Mouse (Mus musculus) hindbrain, embryonic 11.5 days (tissue): ENCODE measurements around the gene Abl1. TPM values are rescaled to one million over a fixed set of nuclear protein-coding genes. Genes with fewer than 3 reads are reported as not detected.

ENCODE experiments used
- ATAC-seq: fragments of 200-750 bp; cut with Nextera tagmentation; 2 replicates; pipeline ENCODE4 v1.8.0; 2017; ENCODE audit warnings: mild to moderate bottlenecking, moderate TSS enrichment, moderate library complexity; ENCODE audit not compliant: low FRiP score
- DNase-seq: peaks from one replicate; pipeline ENCODE4 v3.0.0-alpha.2; 2015; ENCODE audit warnings: low spot score
- H3K27ac ChIP-seq: fragments of 300-500 bp; sonication (generic); 2 replicates; pipeline ENCODE4 v1.5.1; 2014; ENCODE audit warnings: mild to moderate bottlenecking, low read depth, low read length
- H3K27me3 ChIP-seq: fragments of 300-500 bp; sonication (generic); 2 replicates; pipeline ENCODE4 v1.6.1; 2014; ENCODE audit warnings: mild to moderate bottlenecking, low read length, moderate library complexity, mixed read lengths; ENCODE audit not compliant: control insufficient read depth, insufficient read depth
- H3K36me3 ChIP-seq: fragments of 300-500 bp; sonication (generic); 2 replicates; pipeline ENCODE4 v1.6.1; 2014; ENCODE audit warnings: mild to moderate bottlenecking, low read length, moderate library complexity, mixed read lengths; ENCODE audit not compliant: control insufficient read depth, insufficient read depth
- H3K4me1 ChIP-seq: fragments of 300-500 bp; sonication (generic); replicated peaks from 2 replicates; pipeline ENCODE4 v1.6.1; 2014; ENCODE audit warnings: low read length, mixed read lengths; ENCODE audit not compliant: control insufficient read depth, insufficient read depth
- H3K4me2 ChIP-seq: fragments of 300-500 bp; sonication (generic); replicated peaks from 2 replicates; pipeline ENCODE4 v1.6.1; 2014; ENCODE audit warnings: mild to moderate bottlenecking, low read depth, low read length
- H3K4me3 ChIP-seq: fragments of 300-500 bp; sonication (generic); 2 replicates; pipeline ENCODE4 v1.5.1; 2014; ENCODE audit warnings: low read depth, low read length
- H3K9ac ChIP-seq: fragments of 300-500 bp; sonication (generic); 2 replicates; pipeline ENCODE4 v1.6.1; 2014; ENCODE audit warnings: low read depth, low read length
- H3K9me3 ChIP-seq: fragments of 300-500 bp; sonication (generic); 2 replicates; pipeline ENCODE4 v1.6.1; 2016; ENCODE audit warnings: low read length; ENCODE audit not compliant: control insufficient read depth
- WGBS: fragments of 180-500 bp; shearing (Covaris S2); extraction: QIAGEN DNeasy Blood & Tissue Kit; methylation state at CpG from one replicate; pipeline ENCODE4 v1.1.7; 2014; 5-methylcytosine and 5-hydroxymethylcytosine counted together
- polyA plus RNA-seq: library from polyadenylated mRNA; unstranded; fragments of >200 nt; fragmentation: Nextera tagmentation; extraction: Ambion mirVana; gene quantifications from 2 replicates; pipeline ENCODE4 v1.2.1, GENCODE M21; 2014

Abl1 gene
- polyA plus RNA-seq, 1 experiment from 2014 or later: 28.6 TPM

DNA sequence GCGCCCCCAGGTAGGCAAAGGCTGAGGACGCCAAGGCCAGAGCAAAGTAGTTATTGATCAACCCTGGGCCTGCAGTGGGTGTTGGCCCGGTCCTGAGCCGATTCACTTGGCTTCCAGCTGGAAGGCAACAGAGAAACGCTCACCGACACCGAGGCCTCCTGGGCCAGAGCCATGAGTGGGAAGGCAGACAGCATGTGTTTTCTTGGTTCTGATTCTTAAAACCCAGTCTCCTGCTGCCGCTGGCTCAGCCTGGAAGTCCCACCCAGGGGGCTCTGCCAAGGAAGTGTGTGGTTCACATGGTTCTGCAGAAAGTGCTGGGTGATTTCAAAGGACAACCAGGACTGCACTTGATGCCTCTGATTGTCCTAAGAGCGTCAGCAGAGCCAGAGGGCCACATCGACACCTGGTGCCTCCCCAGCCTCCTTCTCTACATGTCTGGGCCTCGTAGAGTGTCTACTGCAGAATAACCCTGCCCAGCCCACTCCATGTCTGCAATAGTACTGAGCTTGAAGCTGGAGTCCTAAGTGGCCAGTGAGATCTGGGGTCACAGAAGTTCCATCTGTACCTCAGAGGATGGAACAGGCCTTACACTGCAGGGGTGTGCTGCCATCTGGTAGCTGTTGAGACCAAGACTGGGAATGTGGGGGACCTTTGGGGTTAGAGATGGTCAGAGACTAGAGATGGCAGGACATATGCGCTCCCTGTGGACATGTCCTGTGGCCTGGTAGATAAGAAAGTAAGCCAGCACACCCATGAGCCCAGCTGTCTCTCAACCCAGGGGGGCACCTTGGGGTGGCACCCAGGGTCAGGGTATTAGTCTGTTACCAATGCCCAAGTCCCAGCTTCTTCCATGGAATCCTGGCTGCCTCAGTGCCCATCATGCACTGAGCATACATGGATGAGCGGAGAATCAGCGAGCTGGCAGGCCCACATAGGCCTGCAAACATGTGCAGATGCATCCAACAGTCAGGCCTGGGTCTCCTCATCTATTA lies 138.2 kb downstream of the Abl1 start:
- Histone ChIP-seq H3K36me3 (no peaks in the 10 kb centered on the region), H3K27me3 (no peaks in the 10 kb centered on the region; the same call in 1 of the 2 replicates), H3K9me3 (no peaks in the 10 kb centered on the region), H3K4me1 (peaks cover 6% of the 10 kb centered on the region; the same call in 1 of the 2 replicates), H3K9ac (no peak overlapping the region), H3K4me2 (no peak overlapping the region), H3K4me3 (no peak overlapping the region), H3K27ac (no peak overlapping the region)
- 83% methylated on average over 14 of the region's 14 CpGs for WGBS
- DNase-seq (no peak), ATAC-seq (no peak)

DNA sequence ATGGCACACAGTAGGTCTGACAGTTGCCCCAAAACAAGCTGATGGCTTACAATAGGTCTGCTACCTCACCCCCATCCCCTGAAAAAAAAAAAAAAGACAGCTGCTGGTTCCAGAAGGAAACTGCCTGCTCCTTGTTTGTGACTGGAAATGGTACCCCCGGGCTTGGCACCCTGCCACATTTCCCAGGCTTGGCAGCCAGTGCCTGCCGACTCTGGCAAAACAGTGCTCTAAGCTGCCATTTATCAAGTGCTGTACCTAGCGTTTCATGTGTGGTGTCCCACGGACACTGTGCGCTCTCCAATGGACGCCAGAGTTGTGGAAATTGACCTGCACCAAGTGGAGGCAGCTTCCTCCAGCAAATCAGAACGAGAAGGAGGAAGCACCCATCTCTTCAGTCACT lies 139.7 kb downstream of the Abl1 start:
- 63% methylated on average over 7 of the region's 7 CpGs for WGBS
- Histone ChIP-seq H3K4me2 (no peak overlapping the region), H3K36me3 (no peaks in the 10 kb centered on the region), H3K4me3 (no peak overlapping the region), H3K9ac (no peak overlapping the region), H3K27ac (no peak overlapping the region), H3K27me3 (no peaks in the 10 kb centered on the region; the same call in 1 of the 2 replicates), H3K9me3 (no peaks in the 10 kb centered on the region), H3K4me1 (peaks cover 4% of the 10 kb centered on the region; the same call in 1 of the 2 replicates)
- DNase-seq: no peak
- no peak for ATAC-seq

DNA sequence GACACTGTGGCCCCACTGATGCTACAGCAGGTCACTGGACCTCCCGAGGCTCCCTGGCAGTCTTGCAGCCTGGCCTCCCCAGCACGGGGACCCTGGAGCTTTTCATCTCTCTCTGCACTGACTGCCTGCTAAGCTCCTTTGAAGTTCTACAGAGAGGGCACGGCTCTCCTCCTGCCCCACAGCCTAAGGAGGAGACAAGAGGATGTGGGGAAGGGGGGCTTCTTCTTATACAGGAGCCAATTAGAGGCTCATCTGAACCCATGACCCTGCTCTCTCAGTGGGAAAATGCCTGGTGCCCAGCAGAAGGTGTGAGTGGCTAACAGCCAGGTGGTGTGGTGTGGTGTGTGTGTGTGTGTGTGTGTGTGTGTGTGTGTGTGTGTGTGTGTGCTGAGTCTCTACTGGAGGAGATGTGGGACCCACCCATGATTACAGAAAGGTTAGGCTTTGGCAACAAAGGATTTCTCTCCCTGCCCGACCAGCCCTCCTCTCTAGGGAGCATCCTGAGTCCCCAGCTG lies 140.2 kb downstream of the Abl1 start:
- DNase-seq (no peak), ATAC-seq (no peak)
- 0 out of 2 replicates have a peak, but pooled peaks cover under 1% of the 10 kb centered on the region for H3K4me1 ChIP-seq
- no peak overlapping the region for H3K9ac ChIP-seq
- H3K36me3 ChIP-seq: no peaks in the 10 kb centered on the region
- no peaks in the 10 kb centered on the region for H3K9me3 ChIP-seq
- WGBS: 26% methylated on average over 4 of the region's 4 CpGs
- H3K4me2 ChIP-seq: no peak overlapping the region
- no peak overlapping the region for H3K4me3 ChIP-seq
- H3K27ac ChIP-seq: no peak overlapping the region
- no peaks in the 10 kb centered on the region; the same call in 1 of the 2 replicates for H3K27me3 ChIP-seq

DNA sequence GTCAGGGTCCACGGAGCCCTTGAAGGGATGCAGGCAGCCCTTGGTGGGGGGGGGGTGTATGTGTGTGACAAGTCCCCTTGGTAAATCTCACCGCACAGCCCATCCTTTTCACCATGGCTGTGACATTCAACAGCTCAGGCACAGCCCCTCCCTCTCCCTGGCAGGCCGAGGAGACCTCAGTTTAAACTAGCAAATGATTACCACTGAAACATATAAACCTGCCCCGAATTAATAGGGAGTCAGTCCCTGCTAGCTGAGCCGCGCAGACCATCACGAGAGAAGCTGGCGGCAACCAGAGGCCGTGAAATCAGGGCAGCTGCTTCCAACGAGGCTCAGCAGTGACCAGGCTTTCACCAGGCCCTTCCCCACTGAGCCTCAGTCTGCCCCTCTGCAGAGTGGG lies 147.9 kb downstream of the Abl1 start:
- 58% methylated on average over 10 of the region's 10 CpGs for WGBS
- H3K9ac ChIP-seq: no peak overlapping the region
- H3K4me3 ChIP-seq: no peak overlapping the region
- no peak for ATAC-seq
- H3K36me3 ChIP-seq: no peaks in the 10 kb centered on the region
- no peaks in the 10 kb centered on the region; the same call in 1 of the 2 replicates for H3K27me3 ChIP-seq
- peaks cover 3% of the 10 kb centered on the region; the same call in 1 of the 2 replicates for H3K4me1 ChIP-seq
- DNase-seq: no peak
- H3K27ac ChIP-seq: no peak overlapping the region
- H3K4me2 ChIP-seq: no peak overlapping the region
- H3K9me3 ChIP-seq: no peaks in the 10 kb centered on the region

DNA sequence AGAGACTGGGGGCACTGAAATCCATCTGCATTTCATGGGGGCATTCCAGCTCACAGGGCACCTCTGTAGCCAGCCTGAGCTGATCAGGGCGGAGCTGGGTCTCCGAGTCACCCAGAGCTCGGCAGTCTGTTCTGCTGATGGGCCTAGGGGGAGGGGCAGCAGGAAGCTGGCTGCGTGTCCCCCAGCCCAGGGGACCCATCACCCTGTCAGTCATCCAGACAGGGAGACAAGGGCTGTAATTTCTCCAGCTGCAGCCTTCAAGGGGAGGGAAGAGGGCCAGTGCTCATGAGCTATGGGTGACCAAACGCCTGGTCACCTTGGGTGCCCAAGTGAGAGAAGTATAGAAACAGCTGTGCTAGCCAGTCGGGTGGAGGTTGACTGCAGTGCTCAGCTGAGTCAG lies 148.8 kb downstream of the Abl1 start:
- DNase-seq: no peak
- Histone ChIP-seq H3K27me3 (no peaks in the 10 kb centered on the region; the same call in 1 of the 2 replicates), H3K9ac (no peak overlapping the region), H3K9me3 (no peaks in the 10 kb centered on the region), H3K4me2 (no peak overlapping the region), H3K4me3 (no peak overlapping the region), H3K27ac (no peak overlapping the region), H3K36me3 (no peaks in the 10 kb centered on the region), H3K4me1 (peaks cover 3% of the 10 kb centered on the region; the same call in 1 of the 2 replicates)
- WGBS: 32% methylated on average over 6 of the region's 6 CpGs
- no peak for ATAC-seq

DNA sequence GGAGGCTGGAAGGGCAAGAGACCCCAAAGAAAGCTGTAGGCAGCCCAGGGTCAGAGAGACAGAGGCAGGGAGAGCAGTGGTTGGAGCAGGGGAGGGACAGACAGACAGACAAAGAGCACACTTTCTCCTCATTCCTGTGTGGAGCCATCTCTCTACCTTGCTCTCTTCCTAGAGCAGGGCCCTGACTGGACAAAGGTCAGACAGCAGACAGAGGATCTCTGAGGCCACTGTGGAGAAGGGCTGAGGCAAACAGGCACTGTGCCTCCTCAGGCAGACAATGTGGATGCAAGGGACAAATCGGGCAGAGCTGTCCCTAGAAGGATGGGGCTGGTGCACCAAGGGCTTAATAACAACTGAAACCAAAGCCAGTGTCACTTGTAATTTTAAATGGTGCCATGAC lies 150.7 kb downstream of the Abl1 start:
- ATAC-seq (no peak), DNase-seq (no peak)
- Histone ChIP-seq H3K4me2 (no peak overlapping the region), H3K9me3 (no peaks in the 10 kb centered on the region), H3K4me3 (no peak overlapping the region), H3K4me1 (peaks cover 3% of the 10 kb centered on the region; the same call in 1 of the 2 replicates), H3K27ac (no peak overlapping the region), H3K27me3 (peaks cover 4% of the 10 kb centered on the region), H3K9ac (no peak overlapping the region), H3K36me3 (no peaks in the 10 kb centered on the region)
- WGBS: 48% methylated on average over 1 of the region's 1 CpGs

DNA sequence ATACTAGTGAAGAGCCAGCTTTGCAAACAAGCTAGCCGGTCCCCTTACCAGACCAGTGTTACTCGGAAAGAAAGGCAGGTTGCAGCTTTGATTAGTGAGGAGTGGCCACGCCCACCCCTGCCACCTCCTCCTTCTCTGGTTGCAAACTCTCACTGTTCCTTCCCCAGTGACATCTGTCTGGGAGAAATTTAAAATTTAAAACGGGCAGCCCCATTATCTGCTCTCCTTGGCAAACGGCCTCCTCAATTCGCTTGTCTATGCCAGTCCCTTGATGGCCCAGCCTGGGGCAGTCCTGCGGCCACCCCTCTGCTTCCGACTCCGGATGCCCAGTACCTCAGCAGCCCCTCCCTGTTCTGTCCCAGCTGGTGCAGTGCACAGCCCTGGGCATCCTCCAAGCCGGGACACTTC lies 156.6 kb downstream of the Abl1 start:
- 0 out of 2 replicates have a peak overlapping the region, but pooled peaks have one; percentile 6 for H3K4me3 ChIP-seq
- ATAC-seq: peak; percentile 74; the same call in 1 of the 2 replicates

DNA sequence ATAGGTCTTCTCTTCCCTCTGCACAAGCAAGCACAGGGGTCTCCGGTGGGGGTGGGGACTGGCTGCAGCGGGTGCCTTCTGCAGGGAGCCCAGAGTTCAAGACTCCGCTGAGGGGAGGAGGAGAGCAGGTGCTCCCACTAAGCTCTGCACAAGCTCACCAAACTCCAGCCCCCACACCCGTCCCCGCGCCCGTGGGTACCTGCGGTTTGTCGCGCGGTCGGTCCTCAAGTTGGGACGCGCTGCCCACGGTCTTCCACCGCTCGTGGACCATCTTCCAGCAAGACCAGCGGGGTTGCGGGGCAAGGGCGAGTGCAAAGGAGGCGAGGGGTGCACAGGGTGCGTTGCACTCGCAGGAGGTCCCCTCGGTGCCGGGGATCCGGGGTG lies 157.3 kb downstream of the Abl1 start:
- H3K27ac ChIP-seq: no peak overlapping the region
- peaks cover 15% of the 10 kb centered on the region for H3K4me1 ChIP-seq
- peak overlapping the region; percentile 94 for H3K4me2 ChIP-seq
- H3K9me3 ChIP-seq: no peaks in the 10 kb centered on the region
- DNase-seq (no peak), ATAC-seq (no peak)
- peak overlapping the region; percentile 46 for H3K4me3 ChIP-seq
- H3K36me3 ChIP-seq: no peaks in the 10 kb centered on the region
- peak overlapping the region; percentile 56; the same call in 1 of the 2 replicates for H3K9ac ChIP-seq
- WGBS: 1% methylated on average over 26 of the region's 26 CpGs
- H3K27me3 ChIP-seq: peaks cover 39% of the 10 kb centered on the region

More for the DNA sequence above, 156.6 kb downstream of the Abl1 start:
- Histone ChIP-seq H3K9me3 (no peaks in the 10 kb centered on the region), H3K36me3 (no peaks in the 10 kb centered on the region), H3K27me3 (peaks cover 39% of the 10 kb centered on the region), H3K4me1 (peaks cover 13% of the 10 kb centered on the region), H3K27ac (no peak overlapping the region), H3K9ac (no peak overlapping the region), H3K4me2 (no peak overlapping the region)
- whole genome bisulfite sequencing: 2% methylated on average over 10 of the region's 10 CpGs
- DNase-seq: peak; percentile 41
